Mouse (Mus musculus) liver, adult 2 months (tissue): ENCODE measurements around the gene Tm9sf3. TPM values are rescaled to one million over a fixed set of nuclear protein-coding genes. Genes with fewer than 3 reads are reported as not detected.
A peak's percentile ranks its signal among the peaks of the same experiment; 100 is the strongest.
"Not testable (repeated sequence)": the region's sequence is repeated elsewhere in the genome, so short reads cannot be mapped to it uniquely, and the experiment has no call there.

Source experiments
- DNase-seq: peaks from one replicate; pipeline ENCODE4 v3.0.0-alpha.2; 2011; ENCODE audit warnings: low read depth, low spot score; ENCODE audit errors: extremely low read depth
- H3K27ac ChIP-seq: fragments of 200-500 bp; replicated peaks from 2 replicates; pipeline ENCODE4 v1.5.1; 2012; ENCODE audit warnings: low read depth, mild to moderate bottlenecking, control low read depth, inconsistent platforms, low read length; ENCODE audit not compliant: insufficient read depth
- H3K27me3 ChIP-seq: fragments of 200-500 bp; 2 replicates; pipeline ENCODE4 v1.6.1; 2012; ENCODE audit warnings: mild to moderate bottlenecking, moderate library complexity, low read length, inconsistent platforms; ENCODE audit not compliant: control insufficient read depth, insufficient read depth
- H3K36me3 ChIP-seq: fragments of 200-500 bp; 2 replicates; pipeline ENCODE4 v1.6.1; 2012; ENCODE audit warnings: low read length, inconsistent platforms; ENCODE audit not compliant: control insufficient read depth, insufficient read depth
- H3K4me1 ChIP-seq: fragments of 200-500 bp; 2 replicates; pipeline ENCODE4 v1.6.1; 2011; ENCODE audit warnings: low read length; ENCODE audit not compliant: control insufficient read depth, insufficient read depth
- H3K4me3 ChIP-seq: fragments of 200-500 bp; 2 replicates; pipeline ENCODE4 v1.5.1; 2011; ENCODE audit warnings: low read depth, mild to moderate bottlenecking, control low read depth, low read length, moderate library complexity; ENCODE audit not compliant: insufficient read depth
- H3K79me2 ChIP-seq: fragments of 200-500 bp; 2 replicates; pipeline ENCODE4 v1.6.1; 2012; ENCODE audit warnings: inconsistent platforms, mild to moderate bottlenecking, low read length, moderate library complexity; ENCODE audit not compliant: control insufficient read depth, insufficient read depth
- H3K9ac ChIP-seq: fragments of 200-500 bp; 2 replicates; pipeline ENCODE4 v1.6.1; 2012; ENCODE audit warnings: low read depth, mild to moderate bottlenecking, control low read depth, inconsistent platforms, low read length
- CTCF ChIP-seq: fragments of 200-500 bp; IDR thresholded peaks from 2 replicates; pipeline ENCODE4 v1.5.1; 2011; ENCODE audit warnings: low read depth, low read length, control low read depth
- POLR2A ChIP-seq: fragments of 200-500 bp; IDR thresholded peaks from 2 replicates; pipeline ENCODE4 v1.6.1; 2011; ENCODE audit warnings: low read length, control low read depth; ENCODE audit not compliant: insufficient read depth; ENCODE audit errors: extremely low read depth
- WGBS: fragments of 180-500 bp; shearing (Covaris S2); methylation state at CpG from one replicate; pipeline ENCODE4 v1.1.7; 2018; 5-methylcytosine and 5-hydroxymethylcytosine counted together
- polyA plus RNA-seq: library from polyadenylated mRNA; depleted of rRNA; stranded (reverse); fragments of >200 nt; gene quantifications from 2 replicates; pipeline ENCODE4 v1.2.3, GENCODE M21; 2012; rRNA removed
- total RNA-seq: library from RNA; depleted of rRNA; stranded (reverse); fragments of >200 nt; gene quantifications from 2 replicates; pipeline ENCODE4 v1.2.3, GENCODE M21; 2014; rRNA removed

The Tm9sf3 gene
- 138 and 141 TPM in 2 replicates for total RNA-seq
- 41.7 and 47.2 TPM in 2 replicates for polyA plus RNA-seq

DNA sequence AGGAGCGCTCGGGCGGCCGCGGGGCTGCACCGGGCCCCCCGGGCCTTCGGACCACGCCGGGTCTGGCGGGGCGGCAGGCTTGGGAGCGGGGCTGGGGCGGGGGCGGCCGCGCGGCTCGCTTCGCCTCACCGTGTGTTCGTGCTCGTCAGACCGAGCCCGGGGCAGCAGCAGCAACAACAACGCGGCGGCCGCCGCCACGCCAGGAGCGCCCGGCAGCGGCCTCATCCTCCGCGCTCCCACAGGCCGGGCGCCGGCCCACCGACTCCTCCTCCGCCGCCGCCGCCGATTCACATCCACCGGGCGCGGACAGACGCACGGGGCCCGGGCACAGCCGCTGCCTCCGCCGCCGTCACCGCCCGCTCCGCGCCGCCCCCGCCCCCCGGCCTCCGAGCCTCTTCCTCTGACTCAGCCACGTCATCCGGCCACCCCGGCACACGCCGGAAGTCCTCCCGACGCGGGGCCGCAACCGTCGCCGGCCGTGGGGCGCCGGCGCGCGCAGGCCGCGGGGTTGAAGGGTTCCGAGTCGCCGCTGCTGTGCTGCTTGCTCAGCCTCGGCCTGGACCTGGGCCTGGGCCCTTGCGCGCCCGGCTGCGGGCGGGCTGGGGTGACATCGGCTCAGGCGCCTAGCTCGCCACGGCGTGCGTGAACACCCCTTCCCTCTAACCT, at the start of gene Tm9sf3:
Tm9sf3 (minus strand) TSS at position 368 of the 666 bp plus-strand sequence.
- Histone ChIP-seq H3K4me1 (peaks cover 20% of the 10 kb centered on the region), H3K4me3 (peak within 1 kb of the TSS; percentile 96), H3K36me3 (no peaks in the 10 kb centered on the region), H3K9ac (peak within 1 kb of the TSS; percentile 100), H3K79me2 (peaks cover 18% of the 10 kb centered on the region; the same call in 1 of the 2 replicates), H3K27ac (peak within 1 kb of the TSS; percentile 99), H3K27me3 (no peaks in the 10 kb centered on the region)
- 1% methylated on average over 78 of the region's 98 CpGs for WGBS
- peak; percentile 61 for DNase-seq
- TF ChIP-seq CTCF = no peak
- peak; percentile 77 for TF ChIP-seq POLR2A

DNA sequence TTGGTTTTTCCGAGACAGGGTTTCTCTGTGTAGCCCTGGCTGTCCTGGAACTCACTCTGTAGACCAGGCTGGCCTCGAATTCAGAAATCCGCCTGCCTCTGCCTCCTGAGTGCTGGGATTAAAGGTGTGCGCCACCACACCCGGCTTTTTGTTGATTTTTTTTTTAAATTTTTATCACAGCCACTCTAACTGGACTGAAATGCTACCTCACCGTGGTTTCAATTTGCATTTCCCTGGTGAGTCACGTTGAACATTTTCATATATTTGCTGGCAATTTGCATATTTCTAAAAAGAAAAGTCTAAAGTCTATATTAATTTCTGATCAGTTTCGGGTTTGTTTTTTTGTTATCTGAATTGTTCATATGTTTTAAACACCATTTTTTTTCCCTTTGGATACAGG, 48.8 kb upstream of the Tm9sf3 start:
- not testable (repeated sequence) for H3K27ac ChIP-seq, H3K27me3 ChIP-seq, H3K4me1 ChIP-seq, H3K4me3 ChIP-seq, H3K9ac ChIP-seq, H3K79me2 ChIP-seq, DNase-seq
- WGBS = 91% methylated on average over 8 of the region's 8 CpGs
- peaks cover 28% of the 10 kb centered on the region for H3K36me3 ChIP-seq

DNA sequence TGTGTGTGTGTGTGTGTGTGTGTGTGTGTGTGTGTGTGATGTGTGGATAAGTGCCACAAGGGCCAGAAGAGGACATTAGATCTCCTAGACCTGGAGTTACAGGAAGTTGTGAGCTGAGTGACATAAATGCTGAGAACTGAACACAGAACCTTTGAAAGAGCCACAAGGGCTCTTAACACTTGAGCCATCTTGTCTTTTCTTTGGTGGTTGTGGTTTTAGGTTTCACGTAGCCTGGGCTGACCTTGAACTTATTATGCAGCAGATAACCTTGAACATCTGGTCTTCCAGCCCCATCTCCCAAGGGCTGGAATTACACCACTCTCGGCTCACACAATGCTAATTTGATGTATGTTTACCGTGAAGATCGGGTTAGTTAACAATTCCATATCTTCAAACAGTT, 48.2 kb upstream of the Tm9sf3 start:
- TF ChIP-seq CTCF = no peak
- TF ChIP-seq POLR2A = no peak
- WGBS = 62% methylated on average over 4 of the region's 4 CpGs

DNA sequence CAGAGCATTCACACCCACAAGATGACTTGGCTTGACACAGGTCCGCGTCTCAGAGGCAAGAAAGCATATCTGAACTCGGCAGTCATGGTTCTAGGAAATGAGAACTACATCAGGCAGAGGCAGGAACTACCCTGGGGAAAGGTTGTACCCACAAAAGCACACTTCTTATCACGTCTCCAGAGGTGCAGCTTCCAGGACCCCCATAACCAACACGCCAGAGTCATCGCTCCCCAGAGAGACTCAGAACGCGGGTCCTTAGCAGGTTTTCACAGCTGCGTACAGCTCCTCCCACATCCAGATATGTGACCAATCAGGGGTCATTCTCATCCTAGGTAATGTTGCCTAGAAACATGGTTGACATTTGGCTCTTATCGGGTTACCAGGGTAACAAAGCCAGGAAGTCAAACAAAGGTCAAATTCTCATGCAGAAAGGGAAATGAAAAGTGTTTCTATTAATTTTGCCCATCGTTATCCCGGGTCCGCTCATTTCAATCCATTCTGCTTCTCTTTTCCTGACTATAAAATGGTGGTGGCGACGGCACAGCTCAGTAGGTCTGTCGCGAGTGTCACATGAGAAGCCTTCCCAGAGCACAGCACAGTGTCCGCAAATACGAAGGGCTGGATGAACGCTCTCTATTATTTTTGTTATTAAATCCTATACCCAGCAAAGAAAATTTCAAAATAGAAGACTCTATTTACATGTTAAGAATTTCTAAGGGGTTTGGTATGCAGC, 47.3 kb upstream of the Tm9sf3 start:
- 49% methylated on average over 20 of the region's 20 CpGs for WGBS
- Histone ChIP-seq H3K36me3 (peaks cover 27% of the 10 kb centered on the region), H3K27ac (no peak overlapping the region), H3K4me3 (no peak overlapping the region), H3K27me3 (no peaks in the 10 kb centered on the region), H3K79me2 (no peaks in the 10 kb centered on the region; the same call in 1 of the 2 replicates), H3K4me1 (no peaks in the 10 kb centered on the region), H3K9ac (no peak overlapping the region)
- TF ChIP-seq CTCF (no peak), POLR2A (no peak)
- no peak for DNase-seq

More for the DNA sequence above, 48.2 kb upstream of the Tm9sf3 start:
- no peaks in the 10 kb centered on the region; the same call in 1 of the 2 replicates for H3K79me2 ChIP-seq
- H3K9ac ChIP-seq = no peak overlapping the region
- no peaks in the 10 kb centered on the region for H3K4me1 ChIP-seq
- H3K4me3 ChIP-seq = no peak overlapping the region
- DNase-seq = no peak
- no peaks in the 10 kb centered on the region for H3K27me3 ChIP-seq
- H3K36me3 ChIP-seq = peaks cover 28% of the 10 kb centered on the region
- H3K27ac ChIP-seq = no peak overlapping the region

DNA sequence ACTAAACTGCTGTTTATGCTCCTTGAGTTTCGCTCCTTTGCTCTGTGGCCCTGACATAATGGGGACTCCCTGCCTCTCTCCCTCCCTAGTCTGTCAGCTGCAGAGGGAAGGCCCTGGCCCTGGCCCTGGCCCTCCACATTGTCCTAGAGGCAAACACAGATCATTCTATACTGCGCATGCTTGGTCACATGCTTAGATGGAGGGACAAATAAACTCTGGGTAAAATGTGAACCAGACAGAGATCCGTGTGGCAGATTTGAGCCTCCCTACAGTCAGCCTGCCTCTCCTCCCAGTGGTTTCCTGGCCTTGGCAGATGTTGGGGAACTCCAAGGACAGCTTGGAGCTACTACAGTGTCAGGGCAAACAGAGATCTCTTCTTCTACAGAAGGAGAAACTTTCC, 40.1 kb upstream of the Tm9sf3 start:
- H3K4me1 ChIP-seq = no peaks in the 10 kb centered on the region
- no peak overlapping the region for H3K9ac ChIP-seq
- no peak overlapping the region for H3K27ac ChIP-seq
- H3K79me2 ChIP-seq = no peaks in the 10 kb centered on the region; the same call in 1 of the 2 replicates
- DNase-seq = no peak
- no peaks in the 10 kb centered on the region for H3K27me3 ChIP-seq
- H3K4me3 ChIP-seq = no peak overlapping the region
- TF ChIP-seq CTCF = no peak
- TF ChIP-seq POLR2A = no peak
- peaks cover 27% of the 10 kb centered on the region for H3K36me3 ChIP-seq
- 94% methylated on average over 3 of the region's 3 CpGs for WGBS

DNA sequence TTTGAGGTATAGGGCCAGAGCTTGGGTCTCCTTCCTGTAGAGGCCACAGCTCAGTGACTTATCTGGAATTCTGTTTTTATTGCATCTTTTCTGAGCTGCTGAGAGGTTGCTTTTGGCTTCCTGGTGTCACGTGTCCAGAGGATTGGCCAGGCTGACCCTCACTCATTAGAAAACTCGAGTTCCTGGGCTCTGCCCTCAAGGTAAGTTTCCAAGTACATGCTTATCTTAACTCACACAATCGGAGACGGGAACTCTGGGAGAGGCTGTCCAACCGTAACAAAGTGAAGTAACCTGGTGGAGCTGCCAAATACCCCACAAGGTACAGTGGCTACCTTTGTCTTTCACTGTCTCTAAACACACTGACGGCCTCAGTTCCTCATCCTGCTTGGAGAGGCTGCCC, 39.6 kb upstream of the Tm9sf3 start:
- H3K79me2 ChIP-seq = no peaks in the 10 kb centered on the region; the same call in 1 of the 2 replicates
- no peaks in the 10 kb centered on the region for H3K4me1 ChIP-seq
- H3K27me3 ChIP-seq = no peaks in the 10 kb centered on the region
- no peak for TF ChIP-seq POLR2A
- TF ChIP-seq CTCF = no peak
- 76% methylated on average over 6 of the region's 6 CpGs for WGBS
- H3K36me3 ChIP-seq = peaks cover 26% of the 10 kb centered on the region
- H3K4me3 ChIP-seq = no peak overlapping the region
- no peak overlapping the region for H3K9ac ChIP-seq
- no peak for DNase-seq
- H3K27ac ChIP-seq = no peak overlapping the region
